Mouse (Mus musculus) megakaryocyte, embryonic 14.5 days (primary cell): ENCODE measurements at regions not wholly inside any gene's neighbourhood (a gene's known extent, or its start where the extent isn't known, plus 50 kb on each side); places are given as distances from the start of the nearest gene placed in this dataset.

Experiments used
- FLI1 ChIP-seq: IDR thresholded peaks from 2 replicates; pipeline ENCODE4 v1.6.1; 2012; ENCODE audit warnings: low read length, inconsistent platforms, mixed read lengths
- GATA1 ChIP-seq: IDR thresholded peaks from 3 replicates; pipeline ENCODE4 v1.6.1; 2012; ENCODE audit warnings: mixed read lengths, low read length, inconsistent platforms, borderline replicate concordance

- TF ChIP-seq GATA1 (no peak), FLI1 (no peak)
These were observed 327.5 kb upstream of the Chrm2 start for GRCm38 (mm10) chr6:36060411-36060810.
